19 mouse cellular contexts compared by ENCODE assay signal in genomic region chr2:57331266-57331665, GRCm38 (mm10).
"Had no signal": no experiment of that assay in that cellular context is flagged by ENCODE, and none has a peak within 500 bp of the region (broad histone marks: within the 10 kb centered on the region; RNA-seq: fewer than 3 reads in every experiment).

No protein-coding gene starts in this region.

- H3K27ac ChIP-seq: liver, embryonic 14.5 days; midbrain, embryonic 10.5 days; midbrain, embryonic 12.5 days; neural tube, embryonic 13.5 days; neural tube, embryonic 15.5 days; stomach, embryonic 15.5 days; stomach, postnatal 0 days had no signal

- DNase-seq: lung, adult 18-20 months; lung, embryonic 14.5 days; lung, postnatal 14 days; lung, postnatal 36 days; midbrain, embryonic 14.5 days; retina, postnatal 1 day; right cerebral cortex, adult 18-20 months; right cerebral cortex, postnatal 25 days; thymus, postnatal 14 days; thymus, postnatal 36 days had no signal

- H3K9ac ChIP-seq: liver, embryonic 14.5 days; lung, embryonic 14.5 days; midbrain, embryonic 12.5 days; neural tube, embryonic 13.5 days; neural tube, embryonic 15.5 days; stomach, embryonic 15.5 days had no signal

- ATAC-seq: midbrain, embryonic 16.5 days had no signal

- H3K4me2 ChIP-seq: lung, embryonic 14.5 days; midbrain, embryonic 12.5 days; neural tube, embryonic 13.5 days; neural tube, embryonic 15.5 days; stomach, embryonic 15.5 days had no signal

- H3K27me3 ChIP-seq: midbrain, embryonic 12.5 days; neural tube, embryonic 13.5 days; neural tube, embryonic 15.5 days; stomach, embryonic 15.5 days had no signal

- H3K4me3 ChIP-seq: midbrain, embryonic 10.5 days; midbrain, embryonic 12.5 days; myocyte; neural tube, embryonic 13.5 days; neural tube, embryonic 15.5 days; stomach, embryonic 15.5 days had no signal

- H3K36me3 ChIP-seq: midbrain, embryonic 10.5 days; midbrain, embryonic 12.5 days; neural tube, embryonic 13.5 days; neural tube, embryonic 15.5 days; stomach, embryonic 15.5 days had no signal

- H3K9me3 ChIP-seq: midbrain, embryonic 10.5 days; midbrain, embryonic 12.5 days; neural tube, embryonic 13.5 days; neural tube, embryonic 15.5 days; stomach, embryonic 15.5 days had no signal

- H3K4me1 ChIP-seq: midbrain, embryonic 12.5 days; neural tube, embryonic 13.5 days; neural tube, embryonic 15.5 days; stomach, embryonic 15.5 days had no signal
